Mouse (Mus musculus) cortical plate, adult 2 months (tissue): ENCODE measurements around the gene Ugt1a5.

Experiments
- CTCF ChIP-seq: fragments of 200-500 bp; IDR thresholded peaks from 2 replicates; pipeline ENCODE4 v1.5.1; 2011; ENCODE audit warnings: mild to moderate bottlenecking, control low read depth, low read length; ENCODE audit not compliant: insufficient read depth; ENCODE audit errors: extremely low read depth
- POLR2A ChIP-seq: fragments of 200-500 bp; IDR thresholded peaks from 2 replicates; pipeline ENCODE4 v1.6.1; 2011; ENCODE audit warnings: mild to moderate bottlenecking, low read length, control low read depth; ENCODE audit not compliant: insufficient read depth; ENCODE audit errors: extremely low read depth

DNA sequence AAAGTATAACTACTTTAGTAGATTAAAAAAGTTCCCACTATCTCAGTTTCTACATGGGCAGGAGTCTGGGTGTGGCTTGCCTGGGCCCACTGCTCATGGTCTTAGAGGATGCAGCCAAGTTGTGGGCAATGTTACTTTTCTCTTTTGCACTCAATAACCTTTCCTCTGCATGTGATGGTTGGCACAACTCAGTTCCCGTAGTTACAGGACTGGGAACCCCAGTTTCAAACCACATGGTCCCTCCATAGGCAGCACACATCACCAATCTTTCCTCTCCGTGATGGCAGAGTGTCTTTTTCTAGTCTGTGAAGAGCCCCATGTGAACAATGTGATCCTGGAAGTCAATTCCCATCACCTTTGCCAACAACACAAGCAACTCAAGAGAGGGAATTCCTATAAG is 61.7 kb downstream of the Ugt1a5 start:
- no peak for TF ChIP-seq CTCF
- no peak for TF ChIP-seq POLR2A
